Mouse (Mus musculus) testis, adult 2 months (tissue): ENCODE measurements around the gene Timm44. TPM values are rescaled to one million over a fixed set of nuclear protein-coding genes. Genes with fewer than 3 reads are reported as not detected.

ENCODE experiments used
- H3K27ac ChIP-seq: fragments of 200-500 bp; 2 replicates; pipeline ENCODE4 v1.5.1; 2012; ENCODE audit warnings: low read depth, low read length; ENCODE audit not compliant: control insufficient read depth, insufficient read depth
- H3K27me3 ChIP-seq: fragments of 200-500 bp; 2 replicates; pipeline ENCODE4 v1.6.1; 2012; ENCODE audit warnings: mild to moderate bottlenecking, low read length, moderate library complexity; ENCODE audit not compliant: control insufficient read depth, insufficient read depth
- H3K36me3 ChIP-seq: fragments of 200-500 bp; 2 replicates; pipeline ENCODE4 v1.6.1; 2012; ENCODE audit warnings: mild to moderate bottlenecking, low read length; ENCODE audit not compliant: control insufficient read depth, insufficient read depth
- H3K4me1 ChIP-seq: fragments of 200-500 bp; 2 replicates; pipeline ENCODE4 v1.6.1; 2012; ENCODE audit warnings: low read length; ENCODE audit not compliant: control insufficient read depth, insufficient read depth
- H3K4me3 ChIP-seq: fragments of 200-500 bp; 2 replicates; pipeline ENCODE4 v1.5.1; 2012; ENCODE audit warnings: low read depth, mild to moderate bottlenecking, low read length, moderate library complexity, mixed read lengths; ENCODE audit not compliant: control insufficient read depth
- CTCF ChIP-seq: fragments of 200-500 bp; IDR thresholded peaks from 2 replicates; pipeline ENCODE4 v1.5.1; 2012; ENCODE audit warnings: low read depth, mild to moderate bottlenecking, inconsistent platforms, low read length, moderate library complexity; ENCODE audit not compliant: control insufficient read depth, insufficient read depth, insufficient replicate concordance
- POLR2A ChIP-seq: fragments of 200-500 bp; IDR thresholded peaks from 2 replicates; pipeline ENCODE4 v1.6.1; 2012; ENCODE audit warnings: low read depth, mild to moderate bottlenecking, inconsistent platforms, low read length, moderate library complexity; ENCODE audit not compliant: control insufficient read depth
- polyA plus RNA-seq: library from polyadenylated mRNA; depleted of rRNA; stranded (reverse); fragments of >200 nt; gene quantifications from 2 replicates; pipeline ENCODE4 v1.2.3, GENCODE M21; 2012

Timm44 gene
- polyA plus RNA-seq, 1 experiment: 52.9 TPM

DNA sequence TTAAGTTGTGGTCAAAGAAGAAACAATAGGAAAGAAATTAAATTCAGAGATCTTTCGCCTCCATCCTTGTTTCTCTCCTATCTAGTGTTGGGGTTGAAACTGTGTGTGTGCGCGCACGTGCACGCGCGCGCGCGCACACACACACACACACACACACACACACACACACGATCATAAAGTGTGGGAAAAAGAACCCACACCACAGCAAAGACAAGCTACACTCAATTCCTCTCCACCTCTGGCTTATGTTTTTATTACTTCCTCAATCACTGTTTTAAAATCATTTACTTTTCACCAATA is 43.8 kb upstream of the Timm44 start:
- peaks cover 2% of the 10 kb centered on the region for H3K4me1 ChIP-seq
- no peak overlapping the region for H3K27ac ChIP-seq
- TF ChIP-seq POLR2A (no peak), CTCF (no peak)
- no peaks in the 10 kb centered on the region for H3K27me3 ChIP-seq
- H3K4me3 ChIP-seq: no peak overlapping the region
- peaks cover 2% of the 10 kb centered on the region for H3K36me3 ChIP-seq

DNA sequence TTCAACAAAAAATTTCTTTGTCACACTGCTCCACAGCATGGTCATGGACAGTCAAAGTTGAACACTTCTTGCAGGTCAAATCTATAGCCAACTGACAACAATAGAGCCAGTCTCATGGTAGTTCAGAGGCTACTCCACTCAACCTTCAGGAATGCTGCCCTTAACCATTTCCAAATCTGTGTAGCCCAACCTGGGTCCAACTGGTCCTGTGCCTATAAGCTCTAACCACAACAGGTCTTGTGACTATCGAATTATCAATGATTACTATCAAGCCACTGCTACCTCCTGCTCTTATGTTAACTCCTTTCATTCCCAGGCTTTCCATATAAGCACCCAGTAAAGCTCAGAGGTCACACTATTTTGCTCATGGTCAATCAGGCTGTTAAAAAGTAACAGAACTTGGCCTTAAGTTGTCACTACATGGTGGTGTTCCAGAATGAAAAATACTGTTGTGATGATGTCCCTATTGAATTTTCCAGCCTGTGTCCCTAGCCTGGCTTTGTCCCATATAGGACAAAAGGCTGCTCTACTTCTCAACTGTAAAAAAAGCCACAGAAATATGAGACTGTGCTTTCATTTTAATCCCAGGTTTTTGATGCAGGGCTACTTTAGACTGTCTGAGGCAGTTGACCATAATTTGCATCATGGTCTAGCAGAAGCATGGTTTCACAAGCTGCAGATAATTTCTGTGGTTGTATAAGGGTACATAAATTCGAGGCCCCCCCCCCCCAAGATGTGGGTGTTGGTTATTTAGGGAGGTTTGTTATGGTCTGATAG is 43.3 kb upstream of the Timm44 start:
- peaks cover 2% of the 10 kb centered on the region for H3K4me1 ChIP-seq
- H3K27me3 ChIP-seq: no peaks in the 10 kb centered on the region
- H3K27ac ChIP-seq: no peak overlapping the region
- H3K36me3 ChIP-seq: peaks cover 2% of the 10 kb centered on the region
- TF ChIP-seq POLR2A (no peak), CTCF (no peak)
- H3K4me3 ChIP-seq: no peak overlapping the region

DNA sequence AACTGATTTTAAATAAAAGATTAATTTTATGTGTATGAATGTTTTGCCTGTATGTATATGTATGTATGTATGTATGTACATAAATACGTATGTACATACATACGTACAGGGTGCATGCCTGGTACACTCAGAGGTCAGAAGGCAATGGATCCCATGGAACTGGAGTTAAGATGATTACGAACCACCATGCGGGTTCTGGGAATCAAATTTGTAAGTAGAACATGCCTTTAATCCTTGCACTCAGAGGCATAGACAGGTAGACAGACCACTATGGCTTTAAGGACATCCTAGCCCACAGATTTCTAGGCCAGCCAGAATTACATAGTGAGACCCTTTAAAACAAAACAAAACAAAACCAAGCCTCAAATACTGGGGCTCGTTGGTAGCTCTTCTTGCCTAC is 42.4 kb upstream of the Timm44 start:
- H3K4me3 ChIP-seq: no peak overlapping the region
- H3K4me1 ChIP-seq: peaks cover under 1% of the 10 kb centered on the region; the same call in 1 of the 2 replicates
- no peak overlapping the region for H3K27ac ChIP-seq
- H3K27me3 ChIP-seq: no peaks in the 10 kb centered on the region
- H3K36me3 ChIP-seq: peaks cover 2% of the 10 kb centered on the region
- TF ChIP-seq POLR2A (no peak), CTCF (no peak)

DNA sequence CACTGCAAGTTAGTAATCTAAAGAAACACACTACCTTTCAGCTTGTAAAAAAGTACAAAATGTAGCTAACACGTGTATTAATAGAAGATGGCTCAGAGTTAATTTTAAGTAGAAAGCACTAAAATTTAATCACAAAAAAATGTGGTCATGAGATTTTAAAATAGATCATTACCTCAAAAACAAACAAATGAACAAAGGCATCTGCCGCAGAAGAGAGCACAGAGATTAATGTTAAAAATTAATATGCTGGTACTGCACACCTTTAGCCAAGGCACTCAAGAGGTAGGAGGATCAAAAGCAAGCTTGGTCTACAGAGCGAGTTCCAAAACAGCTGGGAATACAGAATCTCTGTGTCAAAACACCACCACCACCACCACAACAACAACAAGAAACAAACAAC is 39.1 kb upstream of the Timm44 start:
- no peak overlapping the region for H3K4me3 ChIP-seq
- H3K4me1 ChIP-seq: no peaks in the 10 kb centered on the region
- no peak overlapping the region for H3K27ac ChIP-seq
- no peak for TF ChIP-seq POLR2A
- TF ChIP-seq CTCF: no peak
- no peaks in the 10 kb centered on the region for H3K27me3 ChIP-seq
- peaks cover 1% of the 10 kb centered on the region; the same call in 1 of the 2 replicates for H3K36me3 ChIP-seq

DNA sequence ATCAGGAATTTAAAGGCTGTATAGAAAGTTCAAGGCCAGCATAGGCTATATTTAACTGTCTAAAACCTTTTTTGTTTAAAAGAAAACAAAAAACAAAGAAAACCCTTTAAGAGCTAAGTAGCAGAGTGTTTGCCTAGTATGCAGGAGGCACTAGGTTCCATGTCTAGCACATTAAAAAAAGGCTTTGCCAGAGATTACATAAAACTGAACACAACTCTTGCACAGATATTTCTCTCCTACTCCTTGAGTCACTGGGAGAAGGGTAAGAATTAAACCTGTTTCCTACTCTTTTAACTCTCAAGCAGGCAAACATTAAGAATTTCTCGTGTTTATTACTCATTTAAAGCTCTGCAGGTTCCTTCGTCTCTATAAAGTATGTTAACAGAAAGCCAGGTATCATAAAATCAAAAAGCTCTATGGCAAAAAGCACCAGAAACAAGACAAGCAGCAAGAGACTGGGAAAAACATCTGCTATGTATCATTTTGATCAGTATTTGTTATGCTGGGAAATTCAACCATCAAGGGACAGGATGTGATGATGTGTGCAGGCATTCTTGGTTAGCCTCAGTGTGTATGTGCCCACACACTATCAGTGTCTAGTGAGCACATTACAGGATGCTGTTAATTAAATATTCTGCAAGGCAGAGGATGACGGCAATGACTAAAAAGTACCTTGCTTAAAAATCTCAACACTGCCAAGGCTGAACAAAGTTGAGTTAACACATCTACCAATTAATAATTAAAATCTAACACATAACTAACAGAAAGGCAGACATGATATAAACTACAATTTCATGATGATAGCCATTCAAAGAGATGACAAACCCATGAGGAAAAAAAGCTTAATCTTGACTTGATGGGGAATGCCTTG is 37.8 kb upstream of the Timm44 start:
- H3K27me3 ChIP-seq: no peaks in the 10 kb centered on the region
- H3K4me1 ChIP-seq: no peaks in the 10 kb centered on the region
- no peak overlapping the region for H3K4me3 ChIP-seq
- TF ChIP-seq POLR2A (no peak), CTCF (no peak)
- H3K36me3 ChIP-seq: peaks cover 1% of the 10 kb centered on the region; the same call in 1 of the 2 replicates
- no peak overlapping the region for H3K27ac ChIP-seq

DNA sequence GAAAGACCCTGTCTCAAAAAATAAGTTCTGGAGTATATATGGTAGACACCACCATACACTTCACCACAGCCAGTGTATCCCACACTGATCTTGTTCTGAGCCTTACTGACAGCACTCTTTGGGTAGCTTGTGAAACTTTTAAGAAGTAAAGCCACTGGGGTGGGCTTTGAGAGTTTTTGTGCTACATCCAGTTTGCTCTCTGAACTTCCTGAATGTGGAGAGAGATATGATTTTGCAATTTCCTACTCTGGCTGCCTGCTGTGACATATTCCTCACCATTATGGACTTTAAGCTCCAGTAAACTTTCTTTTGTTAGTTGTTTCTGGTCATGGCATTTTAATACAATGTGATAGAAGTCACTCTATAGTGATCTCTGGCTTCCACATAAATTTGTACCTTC is 36.4 kb upstream of the Timm44 start:
- Histone ChIP-seq H3K4me3 (no peak overlapping the region), H3K36me3 (peaks cover 1% of the 10 kb centered on the region; the same call in 1 of the 2 replicates), H3K4me1 (no peaks in the 10 kb centered on the region), H3K27me3 (no peaks in the 10 kb centered on the region), H3K27ac (no peak overlapping the region)
- no peak for TF ChIP-seq POLR2A
- no peak for TF ChIP-seq CTCF

DNA sequence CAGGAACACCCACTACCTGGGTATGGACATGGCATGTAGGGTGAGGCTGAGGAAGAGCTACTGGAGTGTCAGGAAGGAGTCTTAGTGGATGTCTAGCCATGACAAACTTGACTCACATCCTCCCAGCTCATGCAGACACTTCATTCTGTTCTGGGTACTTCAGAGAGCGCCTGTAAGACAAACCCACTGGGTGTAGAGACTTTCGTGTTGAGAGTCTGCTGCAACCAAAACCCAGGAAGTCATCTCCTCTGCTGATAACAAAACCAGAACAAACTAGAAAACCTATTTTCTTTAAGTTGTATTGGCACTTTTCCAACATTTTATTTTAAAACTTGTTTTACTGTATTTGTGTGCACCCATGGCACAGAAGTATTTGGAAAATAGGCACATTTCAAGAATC is 30.1 kb upstream of the Timm44 start:
- Histone ChIP-seq H3K36me3 (peaks cover 3% of the 10 kb centered on the region), H3K27ac (no peak overlapping the region), H3K4me3 (no peak overlapping the region), H3K4me1 (no peaks in the 10 kb centered on the region), H3K27me3 (no peaks in the 10 kb centered on the region)
- TF ChIP-seq POLR2A (no peak), CTCF (no peak)
